Mouse (Mus musculus): Measurements from ENCODE around the gene Dagla. TPM values are rescaled to one million over a fixed set of nuclear protein-coding genes. Genes with fewer than 3 reads are reported as not detected.

The Dagla gene
- polyA plus RNA-seq, 1 experiment from 2014 or later, result 2.4 TPM

Other genes starting within 250 kb of the Dagla start
- 70.0 and 79.8 TPM in 2 replicates for gene Fads2, start 203.1 kb downstream of the Dagla start, polyA plus RNA-seq (2015; fragmentation: Nextera tagmentation; extraction: Ambion mirVana)
- gene Fads1, start 122.0 kb downstream of the Dagla start, polyA plus RNA-seq (2015; fragmentation: Nextera tagmentation; extraction: Ambion mirVana), result 93.6 and 104 TPM in 2 replicates
- 485 and 486 TPM in 2 replicates for gene Tmem258, start 100.9 kb downstream of the Dagla start, polyA plus RNA-seq (2015; fragmentation: Nextera tagmentation; extraction: Ambion mirVana)
- 69.3 and 88.1 TPM in 2 replicates for gene Fen1, start 100.7 kb downstream of the Dagla start, polyA plus RNA-seq (2015; fragmentation: Nextera tagmentation; extraction: Ambion mirVana)
- 0.91 and 1.4 TPM in 2 replicates for gene Myrf, start 64.1 kb downstream of the Dagla start, polyA plus RNA-seq (2015; fragmentation: Nextera tagmentation; extraction: Ambion mirVana)
- 0.46 and 0.76 TPM in 2 replicates for gene Syt7, start 84.2 kb upstream of the Dagla start, polyA plus RNA-seq (2015; fragmentation: Nextera tagmentation; extraction: Ambion mirVana)
- gene Lrrc10b, start 152.6 kb upstream of the Dagla start, polyA plus RNA-seq (2015; fragmentation: Nextera tagmentation; extraction: Ambion mirVana), result 0.25 and 0.28 TPM in 2 replicates
- gene Ppp1r32, start 178.1 kb upstream of the Dagla start, polyA plus RNA-seq (2015; fragmentation: Nextera tagmentation; extraction: Ambion mirVana), result 0.27 and 0.39 TPM in 2 replicates
- gene Cpsf7, start 220.4 kb upstream of the Dagla start, polyA plus RNA-seq (2015; fragmentation: Nextera tagmentation; extraction: Ambion mirVana), result 48.3 and 50.1 TPM in 2 replicates
- gene Sdhaf2, start 221.3 kb upstream of the Dagla start, polyA plus RNA-seq (2015; fragmentation: Nextera tagmentation; extraction: Ambion mirVana), result 59.9 and 63.5 TPM in 2 replicates